9 mouse cellular contexts compared by ENCODE assay signal in the genomic region with DNA sequence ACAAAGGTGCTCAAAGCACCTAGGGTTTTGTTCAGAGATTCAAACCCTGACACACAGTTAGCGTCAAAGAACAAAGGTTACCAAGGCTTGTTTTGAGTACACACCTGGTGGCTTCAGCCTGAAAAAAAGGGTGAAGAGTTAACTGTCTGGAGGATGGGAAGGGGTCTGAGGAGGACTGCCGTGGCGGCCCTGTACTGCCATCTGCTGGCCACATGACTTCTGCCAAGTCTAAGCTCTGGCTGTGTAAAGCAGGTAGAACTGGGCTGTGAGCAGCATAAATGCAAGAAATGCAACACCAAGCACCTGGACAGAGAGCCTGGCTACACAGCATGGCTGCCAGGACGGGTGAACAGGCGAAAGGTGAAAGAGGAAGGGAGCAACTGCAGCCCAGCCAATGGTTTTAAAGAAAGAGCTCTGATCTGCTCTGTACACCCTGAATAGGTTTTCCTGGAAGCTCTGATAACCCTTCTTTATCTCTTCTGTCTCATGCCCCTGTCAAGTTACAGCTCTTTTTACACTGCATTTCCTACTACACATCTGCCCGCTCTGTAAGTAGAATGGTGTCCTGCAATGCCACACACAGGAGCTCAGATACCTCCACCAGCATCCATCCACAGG. TPM values are rescaled to one million over a fixed set of nuclear protein-coding genes. Genes with fewer than 3 reads are reported as not detected.
DNase-seq lines count a peak whose midpoint lies in the region; ATAC-seq and TF ChIP-seq lines count a peak whose summit lies in the region.
"Had no signal": no experiment of that assay in that cellular context is flagged by ENCODE, and none has a peak within 500 bp of the region (broad histone marks: within the 10 kb centered on the region; RNA-seq: fewer than 3 reads in every experiment).

No protein-coding gene starts in this region.

- H3K4me1 ChIP-seq in testis, adult 2 months (ENCODE audit: control insufficient read depth, insufficient read depth, low read length), result no peaks in the 10 kb centered on the region
- no peaks in the 10 kb centered on the region for H3K4me1 ChIP-seq in small intestine, adult 2 months (ENCODE audit: control insufficient read depth, insufficient read depth, insufficient read length, low read length)

- no peaks in the 10 kb centered on the region for H3K27me3 ChIP-seq in testis, adult 2 months (ENCODE audit: control insufficient read depth, insufficient read depth, low read length)
- H3K27me3 ChIP-seq in small intestine, adult 2 months (ENCODE audit: control insufficient read depth, insufficient read depth, low read length), result no peaks in the 10 kb centered on the region

- no peak for TF ChIP-seq POLR2A in testis, adult 2 months (IDR thresholded peaks at IDR 0.05; ENCODE audit: control insufficient read depth, low read depth, low read length)
- no peak for TF ChIP-seq POLR2A in small intestine, adult 2 months (IDR thresholded peaks at IDR 0.05; ENCODE audit: low read depth, low read length)

- no peak for DNase-seq in testis, postnatal 14 days (ENCODE audit: low spot score)
- peak; percentile 94 to 96 for DNase-seq in cerebellum, postnatal 10 days
- DNase-seq in frontal cortex, postnatal 25 days (ENCODE audit: low spot score in 2 of 2), result peak; percentile 44 to 52
- peak; percentile 76 to 84 for DNase-seq in left cerebral cortex, postnatal 14 days (ENCODE audit: low spot score in 2 of 2)
- DNase-seq in mesoderm, embryonic 11.5 days (ENCODE audit: low read depth, low spot score), result peak; percentile 70

- ATAC-seq in inflammation-experienced regulatory T-cells, adult 6 months, result peak; percentile 52

- no peak overlapping the region for H3K4me3 ChIP-seq in testis, adult 2 months (ENCODE audit: control insufficient read depth, low read depth, low read length)
- H3K4me3 ChIP-seq in small intestine, adult 2 months (ENCODE audit: low read depth, low read length), result no peak overlapping the region

- intact Hi-C loops in left cerebral cortex, postnatal 14 days (cut with DNase I), result no loop called here

- no peak overlapping the region for H3K27ac ChIP-seq in testis, adult 2 months (ENCODE audit: control insufficient read depth, insufficient read depth, low read depth, low read length)
- H3K27ac ChIP-seq in small intestine, adult 2 months (ENCODE audit: insufficient read depth, low read depth, low read length), result no peak overlapping the region

- H3K36me3 ChIP-seq in testis, adult 2 months (ENCODE audit: control insufficient read depth, insufficient read depth, low read length), result no peaks in the 10 kb centered on the region; the same call in 1 of the 2 replicates
- H3K36me3 ChIP-seq in small intestine, adult 2 months (ENCODE audit: control insufficient read depth, insufficient read depth, low read length), result peaks cover 62% of the 10 kb centered on the region

- TF ChIP-seq CTCF in testis, adult 2 months (IDR thresholded peaks at IDR 0.05; ENCODE audit: control insufficient read depth, insufficient read depth, insufficient replicate concordance, low read depth, low read length), result peak; percentile 53; the same call in 1 of the 2 replicates
- peak; percentile 86; the same call in 1 of the 2 replicates for TF ChIP-seq CTCF in small intestine, adult 2 months (IDR thresholded peaks at IDR 0.05; ENCODE audit: extremely low read depth, insufficient read length, insufficient replicate concordance, low read depth, low read length)

- 38% methylated on average over 6 of the region's 6 CpGs for WGBS in small intestine, adult 2 months

RNA-seq across cellular contexts. Expression of a gene that starts 30.2 kb away (rescaled TPM):
- polyA plus RNA-seq in testis, adult 2 months (2012; rRNA removed), result 106 and 107 TPM in 2 replicates
- 10 to 100 TPM; 28.4 to 43.0 (median 33.7) TPM for polyA plus RNA-seq in inflammation-experienced regulatory T-cells, adult 6 months (2017; shearing (Covaris generic))
- total RNA-seq in left cerebral cortex, postnatal 14 days (2021), result 10 to 100 TPM; 74.5 to 76.6 TPM
- 82.7 and 144 TPM in 2 replicates for polyA plus RNA-seq in small intestine, adult 2 months (2012; rRNA removed)

RNA-seq across cellular contexts. Expression of a gene that starts 52.0 kb away (rescaled TPM):
- polyA plus RNA-seq in testis, adult 2 months (2012; rRNA removed), result 212 and 222 TPM in 2 replicates
- not detected for polyA plus RNA-seq in inflammation-experienced regulatory T-cells, adult 6 months (2017; shearing (Covaris generic))
- total RNA-seq in left cerebral cortex, postnatal 14 days (2021), result not detected
- polyA plus RNA-seq in small intestine, adult 2 months (2012; rRNA removed), result not detected in 2 replicates
- total RNA-seq: adrenal gland, postnatal 4 days had no signal

Comparison
In these comparisons a context has a peak if more than half of its experiments do, and no peak if none do; other contexts are left out.
1. RNA of a gene that starts 52.0 kb away (polyA plus RNA-seq): 212 to 222 TPM in testis, adult 2 months; not detected in inflammation-experienced regulatory T-cells, adult 6 months and not detected in small intestine, adult 2 months; every median in the first group is over 100 times any median in the second.